Mouse (Mus musculus): ENCODE measurements around the gene Hey2.

DNA sequence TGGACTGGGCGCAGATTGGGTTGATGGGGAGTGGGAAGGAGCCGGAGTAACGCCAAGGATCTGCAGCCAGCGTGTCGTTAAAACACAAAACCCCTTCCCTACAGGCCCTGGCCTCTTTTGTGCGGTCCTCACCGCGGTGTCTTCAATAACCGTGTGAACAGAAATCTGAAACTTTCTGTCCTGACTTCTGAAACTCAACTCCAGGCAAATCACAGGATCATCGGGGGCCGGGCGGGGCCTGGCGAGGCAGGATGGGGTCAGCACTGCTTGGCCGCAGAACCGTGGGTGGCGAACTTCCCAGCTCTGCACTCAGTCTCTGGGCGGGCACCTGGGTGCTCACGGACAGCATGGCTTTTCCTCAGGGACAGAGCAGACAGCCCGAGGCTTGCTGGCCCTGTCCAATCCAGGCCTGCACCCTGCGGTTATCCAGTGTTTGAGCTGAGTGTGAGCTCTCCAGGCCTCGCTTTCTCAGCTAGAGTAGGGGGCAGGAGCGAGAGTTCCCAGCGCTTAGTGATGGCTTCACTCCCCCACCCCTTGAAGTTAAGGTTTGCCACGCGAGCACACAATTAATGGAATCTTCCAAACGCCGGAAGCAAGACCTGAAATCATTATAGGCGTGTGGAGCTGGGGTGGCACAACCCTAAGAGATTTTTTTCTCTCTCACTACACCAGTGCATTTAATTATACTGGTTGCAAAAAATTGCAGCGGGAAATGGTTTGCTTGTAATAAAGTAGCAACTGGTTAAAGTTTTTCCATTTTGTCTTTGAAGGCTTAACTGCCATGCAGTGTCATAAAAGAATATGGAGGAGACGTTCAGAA lies 1.8 kb upstream of the Hey2 start:
- no peak for TF ChIP-seq POLR2A (IDR thresholded peaks at IDR 0.05; ENCODE audit: low read depth, low read length)
- TF ChIP-seq CTCF (IDR thresholded peaks at IDR 0.05; ENCODE audit: extremely low read depth, insufficient read length, insufficient replicate concordance, low read depth, low read length) = no peak

Measured in small intestine, adult 2 months (tissue).